Mouse (Mus musculus): ENCODE data around the gene Foxk1.

The Foxk1 gene

DNA sequence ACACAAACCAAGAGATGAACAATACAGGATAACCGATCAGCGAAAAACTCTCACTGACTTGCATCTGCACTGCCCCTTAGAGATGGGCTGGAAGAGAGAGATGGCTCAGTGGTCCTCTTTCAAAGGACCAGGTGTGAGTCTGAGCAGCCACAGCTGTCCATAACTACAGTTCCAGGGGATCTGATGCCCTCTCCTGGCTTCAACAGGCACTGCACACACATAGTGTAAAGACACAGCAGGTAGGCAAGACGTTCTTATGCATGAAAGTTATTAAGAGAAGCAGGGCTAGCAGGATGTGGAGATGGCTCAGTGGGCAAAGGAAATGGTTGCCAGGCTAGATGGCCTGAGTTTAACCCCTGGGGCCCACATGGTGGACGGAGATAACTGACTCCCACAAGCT, 13.6 kb upstream of the Foxk1 start:
- no peak for DNase-seq (ENCODE audit: low spot score)

DNA sequence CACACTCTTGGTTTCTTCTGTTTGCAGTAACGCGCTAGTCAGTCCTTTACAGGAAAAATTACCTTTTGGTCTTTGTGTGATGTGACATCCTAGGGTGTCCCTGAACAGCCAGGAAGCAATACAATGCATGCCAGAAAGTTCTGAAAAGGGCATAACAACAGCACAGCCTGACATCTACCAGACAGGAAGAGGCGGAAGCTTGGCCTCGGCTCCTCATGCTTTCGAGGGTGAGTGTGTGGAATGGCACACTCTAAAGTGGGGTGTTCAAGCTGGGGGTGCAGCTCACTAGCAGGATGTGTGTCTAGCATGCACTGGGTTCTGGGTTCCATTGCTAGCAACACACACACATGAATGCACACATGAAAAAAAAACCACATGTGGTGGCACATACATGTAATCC, 9.6 kb upstream of the Foxk1 start:
- DNase-seq (ENCODE audit: low spot score): no peak

DNA sequence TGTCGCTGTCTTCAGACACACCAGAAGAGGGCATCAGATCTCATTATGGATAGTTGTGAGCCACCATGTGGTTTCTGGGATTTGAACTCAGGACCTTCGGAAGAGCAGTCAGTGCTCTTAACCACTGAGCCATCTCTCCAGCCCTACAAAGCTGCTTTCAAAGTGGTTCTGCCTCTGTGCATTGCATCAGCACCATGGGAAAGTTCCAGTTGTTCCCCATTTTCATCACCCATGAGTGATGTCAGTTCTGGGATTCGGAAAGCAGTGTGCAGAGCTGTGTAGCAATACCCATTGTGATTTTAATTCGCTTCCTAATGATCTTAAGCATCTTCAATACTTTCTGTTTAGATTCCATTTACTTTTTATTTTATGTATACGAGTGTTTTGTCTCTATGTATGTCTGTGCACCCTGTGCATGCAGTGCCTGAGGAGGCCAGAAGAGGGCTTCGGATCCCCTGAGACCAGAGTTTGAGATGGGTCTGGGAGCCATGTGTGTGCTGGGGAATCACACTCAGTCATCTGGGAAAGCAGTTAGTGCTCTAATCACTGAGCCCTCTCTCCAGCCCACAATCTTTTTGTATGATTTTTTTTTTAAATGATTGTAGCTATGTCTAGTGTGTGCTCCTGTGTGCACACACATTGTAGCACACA, 6.6 kb upstream of the Foxk1 start:
- DNase-seq (ENCODE audit: low spot score): no peak

DNA sequence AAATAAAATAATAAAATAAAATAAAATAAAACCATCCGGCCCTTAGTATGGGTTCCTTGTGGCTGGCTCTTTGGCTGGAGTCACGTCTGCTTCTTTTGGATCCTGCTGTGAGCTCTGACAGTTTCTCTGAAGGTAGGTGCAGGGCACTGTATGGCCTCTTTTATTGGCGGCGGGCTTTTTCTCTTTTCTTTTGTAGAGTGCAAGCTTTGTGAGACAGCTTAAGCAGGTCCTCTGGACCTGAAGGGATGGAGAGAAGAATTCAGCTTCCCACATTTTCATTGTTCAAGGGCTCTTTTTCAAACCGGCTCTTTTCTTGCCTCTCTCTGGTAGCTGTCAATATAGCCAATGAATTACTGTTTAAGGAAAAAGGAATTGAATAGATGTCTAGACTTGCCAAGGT, 5.4 kb upstream of the Foxk1 start:
- DNase-seq (ENCODE audit: low spot score): no peak

- DNase-seq (ENCODE audit: low spot score): peak; percentile 56
Measured at GRCm38 (mm10) chr5:142400181-142400883, 965 bp upstream of the Foxk1 start.

DNA sequence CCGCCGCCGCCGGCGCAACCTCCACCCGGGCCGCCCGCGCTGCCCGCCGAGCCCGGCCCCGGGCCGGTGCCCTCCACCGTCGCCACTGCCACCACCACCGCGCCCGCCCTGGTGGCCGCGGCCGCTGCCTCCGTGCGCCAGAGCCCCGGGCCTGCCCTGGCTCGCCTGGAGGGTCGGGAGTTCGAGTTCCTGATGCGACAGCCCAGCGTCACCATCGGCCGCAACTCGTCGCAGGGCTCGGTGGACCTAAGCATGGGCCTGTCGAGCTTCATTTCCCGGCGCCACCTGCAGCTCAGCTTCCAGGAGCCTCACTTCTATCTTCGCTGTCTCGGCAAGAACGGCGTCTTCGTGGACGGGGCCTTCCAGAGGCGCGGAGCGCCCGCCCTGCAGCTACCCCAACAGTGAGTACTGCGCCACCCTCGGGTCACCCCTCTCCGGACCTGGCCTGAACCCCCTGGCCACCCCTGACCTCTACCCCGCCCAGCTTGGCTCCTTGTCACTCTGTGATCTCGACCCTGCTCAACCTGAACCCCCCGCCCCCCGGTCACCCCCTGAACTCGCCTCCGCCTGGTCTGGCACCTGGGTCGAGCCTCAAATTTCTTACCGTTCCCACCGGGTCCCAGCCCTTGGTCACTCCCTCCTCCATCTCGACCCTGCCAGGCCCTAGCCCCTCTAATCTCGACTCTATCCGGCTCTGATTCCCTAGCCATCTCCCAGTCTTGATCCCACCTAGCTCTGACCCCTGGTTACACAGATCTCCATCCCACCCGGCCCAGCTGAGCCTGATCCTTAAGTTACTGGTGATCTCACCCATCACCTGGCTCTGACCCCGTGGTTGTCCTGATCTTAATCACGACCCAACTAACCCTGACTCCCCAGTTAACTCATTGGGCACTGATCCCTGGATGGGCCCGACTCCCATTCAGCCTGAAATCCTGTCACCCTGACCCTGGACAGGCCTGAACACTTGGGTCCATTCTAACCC, 636 bp downstream of the Foxk1 start:
- DNase-seq (ENCODE audit: low spot score): peak; percentile 55

- no peak for DNase-seq (ENCODE audit: low spot score)
Measured at GRCm38 (mm10) chr5:142403694-142404093, 2.4 kb downstream of the Foxk1 start.

- DNase-seq (ENCODE audit: low spot score): no peak
Measured at GRCm38 (mm10) chr5:142404307-142404706, 3.0 kb downstream of the Foxk1 start.

GRCm38 (mm10) chr5:142405426-142405825, 4.1 kb downstream of the Foxk1 start:
- DNase-seq (ENCODE audit: low spot score): no peak

DNA sequence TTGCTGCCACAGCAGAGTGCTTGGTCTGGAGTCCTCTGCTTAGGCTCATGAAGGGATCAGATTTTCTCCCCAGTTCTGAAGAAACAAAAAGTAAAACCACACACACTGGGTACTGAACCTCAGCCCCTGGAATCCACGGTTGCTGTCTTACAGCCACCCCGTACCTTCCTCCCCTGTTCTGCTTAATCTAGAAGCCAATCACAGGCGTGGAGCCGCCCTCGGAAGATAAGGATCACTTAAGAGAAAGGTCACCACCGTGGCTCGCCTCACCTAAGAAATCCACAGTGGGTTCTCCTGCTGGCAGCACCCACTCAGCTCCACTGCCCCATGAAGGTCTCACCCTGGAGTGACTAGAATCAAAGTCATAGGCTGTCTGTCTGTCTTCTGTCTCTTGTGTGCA, 5.1 kb downstream of the Foxk1 start:
- no peak for DNase-seq (ENCODE audit: low spot score)

GRCm38 (mm10) chr5:142406937-142407336, 5.6 kb downstream of the Foxk1 start:
- no peak for DNase-seq (ENCODE audit: low spot score)

DNA sequence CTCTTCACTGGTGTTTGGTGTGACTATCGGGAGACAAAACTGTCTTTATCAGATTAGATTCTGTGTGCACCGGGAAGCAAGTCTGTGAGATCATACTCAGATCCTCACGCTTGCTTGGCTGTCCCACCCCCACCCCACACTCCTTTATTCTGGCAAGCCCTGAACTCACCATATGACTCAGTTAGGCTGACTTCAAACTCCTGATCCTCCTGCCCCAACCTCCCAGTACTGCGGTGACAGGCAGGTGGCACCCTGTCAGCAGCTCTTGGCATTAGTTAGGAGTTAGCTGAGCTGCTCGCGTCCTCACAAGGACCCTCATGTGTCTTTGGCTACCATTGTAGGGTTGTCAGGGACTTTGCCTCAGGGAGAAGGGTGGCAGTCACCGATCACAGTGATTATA, 6.1 kb downstream of the Foxk1 start:
- DNase-seq (ENCODE audit: low spot score): no peak

GRCm38 (mm10) chr5:142409169-142409568, 7.9 kb downstream of the Foxk1 start:
- DNase-seq (ENCODE audit: low spot score): no peak

DNA sequence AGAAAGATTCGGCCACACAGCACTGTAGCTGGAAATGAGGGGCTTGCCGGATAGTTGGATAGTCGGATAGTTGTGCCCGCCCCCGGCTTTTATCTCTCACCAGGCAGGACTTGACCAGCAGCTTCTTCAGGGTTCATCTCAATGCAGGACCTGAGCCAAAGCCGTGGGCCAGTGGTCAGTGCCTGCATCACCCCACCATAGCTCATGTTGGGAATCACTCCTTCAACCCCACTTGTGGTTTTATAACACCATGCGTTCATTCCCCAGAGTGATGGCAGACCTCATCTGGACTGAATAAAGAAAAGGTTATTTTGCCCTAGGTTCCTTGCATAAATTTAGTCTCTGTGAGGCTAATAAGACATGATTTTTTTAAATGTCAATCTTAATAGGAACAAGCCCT, 9.1 kb downstream of the Foxk1 start:
- DNase-seq (ENCODE audit: low spot score): no peak

- DNase-seq (ENCODE audit: low spot score): no peak
Measured at GRCm38 (mm10) chr5:142412678-142413385, 11.5 kb downstream of the Foxk1 start.

- peak; percentile 53 for DNase-seq (ENCODE audit: low spot score)
Measured at GRCm38 (mm10) chr5:142413723-142414445, 12.6 kb downstream of the Foxk1 start.

DNA sequence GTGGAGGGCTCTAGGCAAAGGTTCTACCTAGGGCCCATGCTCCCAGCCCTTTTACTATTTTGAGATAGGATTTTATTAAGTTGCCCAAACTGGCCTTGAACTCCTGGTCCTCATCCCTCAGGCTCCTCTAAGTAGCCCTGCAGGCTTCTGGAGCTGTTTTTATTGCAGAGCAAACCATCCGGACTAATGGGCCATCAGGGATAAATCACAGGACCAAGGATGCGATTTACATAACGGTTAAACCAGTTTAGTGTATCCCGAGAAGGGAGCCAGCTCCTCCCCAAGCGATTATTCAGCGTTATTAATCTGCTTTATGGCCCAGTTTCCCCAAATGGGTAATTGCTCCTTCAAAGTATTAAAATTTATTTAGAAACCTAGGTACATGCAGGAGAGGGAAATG, 14.1 kb downstream of the Foxk1 start:
- DNase-seq (ENCODE audit: low spot score): no peak

- DNase-seq (ENCODE audit: low spot score): peak; percentile 72
Measured at GRCm38 (mm10) chr5:142416070-142416775, 14.9 kb downstream of the Foxk1 start.

- DNase-seq (ENCODE audit: low spot score): no peak
Measured at GRCm38 (mm10) chr5:142417104-142417503, 15.8 kb downstream of the Foxk1 start.

- DNase-seq (ENCODE audit: low spot score): peak; percentile 66
Measured at GRCm38 (mm10) chr5:142417876-142418275, 16.6 kb downstream of the Foxk1 start.

DNA sequence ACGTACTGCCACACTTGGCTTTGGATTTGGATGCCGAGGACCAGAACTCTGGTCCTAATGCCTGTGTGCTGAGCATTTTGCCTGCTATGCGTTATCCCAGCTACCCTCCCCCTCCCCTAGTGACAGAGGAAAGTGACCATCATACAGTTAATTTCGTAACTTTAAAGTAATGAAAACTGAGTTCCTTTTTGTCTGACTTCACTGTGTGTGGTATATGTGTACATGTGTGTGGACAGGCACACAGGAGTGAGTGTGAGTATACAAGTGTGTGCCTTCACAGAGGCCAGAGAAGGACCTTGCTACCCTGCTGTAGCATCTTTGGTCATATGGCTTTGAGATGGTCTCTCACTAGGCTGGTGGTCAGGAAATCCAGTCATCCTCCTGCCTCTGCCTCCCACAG, 17.1 kb downstream of the Foxk1 start:
- DNase-seq (ENCODE audit: low spot score): no peak
